Mouse (Mus musculus): ENCODE results near the gene 4930402F06Rik. TPM values are rescaled to one million over a fixed set of nuclear protein-coding genes. Genes with fewer than 3 reads are reported as not detected.

Gene 4930402F06Rik
- total RNA-seq (2014; fragmentation: Nextera tagmentation) (not detected in 2 replicates), total RNA-seq (2017) (not detected in 2 replicates)

GRCm38 (mm10) chr2:35397096-35397495, at the start of gene 4930402F06Rik:
Gene 4930402F06Rik (minus strand): TSS chr2:35397175.
- no peak for ATAC-seq (replicated peaks; ENCODE audit: poor library complexity, severe bottlenecking)

- no peak for ATAC-seq (replicated peaks; ENCODE audit: poor library complexity, severe bottlenecking)
Measured at GRCm38 (mm10) chr2:35446300-35446699, 49.3 kb upstream of the 4930402F06Rik start.

- peak; percentile 23 for ATAC-seq (replicated peaks; ENCODE audit: poor library complexity, severe bottlenecking)
Measured at GRCm38 (mm10) chr2:35445610-35446009, 48.6 kb upstream of the 4930402F06Rik start.

- ATAC-seq (replicated peaks; ENCODE audit: poor library complexity, severe bottlenecking): peak; percentile 4; the same call in 1 of the 2 replicates
Measured at GRCm38 (mm10) chr2:35444764-35445262, 47.8 kb upstream of the 4930402F06Rik start.

- peak; percentile 57 for ATAC-seq (replicated peaks; ENCODE audit: poor library complexity, severe bottlenecking)
Measured at GRCm38 (mm10) chr2:35443981-35444763, 47.2 kb upstream of the 4930402F06Rik start.

GRCm38 (mm10) chr2:35443325-35443724, 46.4 kb upstream of the 4930402F06Rik start:
- ATAC-seq (replicated peaks; ENCODE audit: poor library complexity, severe bottlenecking): no peak

- ATAC-seq (replicated peaks; ENCODE audit: poor library complexity, severe bottlenecking): no peak
Measured at GRCm38 (mm10) chr2:35442079-35442478, 45.1 kb upstream of the 4930402F06Rik start.

- peak; percentile 25 for ATAC-seq (replicated peaks; ENCODE audit: poor library complexity, severe bottlenecking)
Measured at GRCm38 (mm10) chr2:35441419-35441818, 44.4 kb upstream of the 4930402F06Rik start.

- no peak for ATAC-seq (replicated peaks; ENCODE audit: poor library complexity, severe bottlenecking)
Measured at GRCm38 (mm10) chr2:35440480-35440879, 43.5 kb upstream of the 4930402F06Rik start.

GRCm38 (mm10) chr2:35437796-35438195, 40.8 kb upstream of the 4930402F06Rik start:
- peak; percentile 81 for ATAC-seq (replicated peaks; ENCODE audit: poor library complexity, severe bottlenecking)

GRCm38 (mm10) chr2:35434576-35435123, 37.7 kb upstream of the 4930402F06Rik start:
- ATAC-seq (replicated peaks; ENCODE audit: poor library complexity, severe bottlenecking): no peak

- ATAC-seq (replicated peaks; ENCODE audit: poor library complexity, severe bottlenecking): no peak
Measured at GRCm38 (mm10) chr2:35433428-35433827, 36.5 kb upstream of the 4930402F06Rik start.

- no peak for ATAC-seq (replicated peaks; ENCODE audit: poor library complexity, severe bottlenecking)
Measured at GRCm38 (mm10) chr2:35432472-35432871, 35.5 kb upstream of the 4930402F06Rik start.

GRCm38 (mm10) chr2:35432011-35432410, 35.0 kb upstream of the 4930402F06Rik start:
- ATAC-seq (replicated peaks; ENCODE audit: poor library complexity, severe bottlenecking): no peak

- ATAC-seq (replicated peaks; ENCODE audit: poor library complexity, severe bottlenecking): no peak
Measured at GRCm38 (mm10) chr2:35430806-35431205, 33.8 kb upstream of the 4930402F06Rik start.

GRCm38 (mm10) chr2:35428615-35429300, 31.8 kb upstream of the 4930402F06Rik start:
- no peak for ATAC-seq (replicated peaks; ENCODE audit: poor library complexity, severe bottlenecking)

GRCm38 (mm10) chr2:35427559-35427958, 30.6 kb upstream of the 4930402F06Rik start:
- ATAC-seq (replicated peaks; ENCODE audit: poor library complexity, severe bottlenecking): no peak

- no peak for ATAC-seq (replicated peaks; ENCODE audit: poor library complexity, severe bottlenecking)
Measured at GRCm38 (mm10) chr2:35423711-35424339, 26.9 kb upstream of the 4930402F06Rik start.

- ATAC-seq (replicated peaks; ENCODE audit: poor library complexity, severe bottlenecking): no peak
Measured at GRCm38 (mm10) chr2:35422384-35422783, 25.4 kb upstream of the 4930402F06Rik start.

- ATAC-seq (replicated peaks; ENCODE audit: poor library complexity, severe bottlenecking): no peak
Measured at GRCm38 (mm10) chr2:35420681-35421080, 23.7 kb upstream of the 4930402F06Rik start.
